Mouse (Mus musculus): ENCODE data around the gene Arhgap10. TPM values are rescaled to one million over a fixed set of nuclear protein-coding genes. Genes with fewer than 3 reads are reported as not detected.
A peak's percentile ranks its signal among the peaks of the same experiment; 100 is the strongest.

The Arhgap10 gene
- polyA plus RNA-seq, 1 experiment from 2014 or later = 11.4 TPM

DNA sequence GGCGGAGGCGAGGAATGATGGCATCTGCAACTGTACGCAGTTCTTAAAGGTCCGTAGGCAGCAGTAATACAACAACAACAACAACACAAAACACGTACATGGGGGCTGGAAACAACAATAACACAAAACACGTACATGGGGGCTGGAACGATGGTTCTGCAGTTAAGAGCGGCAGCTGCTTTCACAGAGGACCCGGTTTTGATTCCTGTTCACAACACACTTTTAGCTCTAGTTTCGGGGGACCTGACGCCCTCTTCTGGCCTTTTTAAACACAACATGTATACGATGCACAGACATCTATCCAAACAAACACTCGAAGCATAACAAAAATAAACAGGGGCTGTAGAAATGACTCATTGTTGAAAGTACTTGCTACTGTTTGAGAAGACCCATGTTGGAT is 110.9 kb downstream of the Arhgap10 start:
- Histone ChIP-seq H3K36me3 (replicated peaks) (no peaks in the 10 kb centered on the region), H3K4me1 (peaks cover 2% of the 10 kb centered on the region; the same call in 1 of the 2 replicates), H3K9ac (no peak overlapping the region), H3K27me3 (no peaks in the 10 kb centered on the region), H3K4me2 (no peak overlapping the region), H3K4me3 (replicated peaks) (no peak overlapping the region), H3K9me3 (no peaks in the 10 kb centered on the region), H3K27ac (no peak overlapping the region)
- ATAC-seq (ENCODE audit: low FRiP score) = no peak
- 77% methylated on average over 13 of the region's 13 CpGs for WGBS

DNA sequence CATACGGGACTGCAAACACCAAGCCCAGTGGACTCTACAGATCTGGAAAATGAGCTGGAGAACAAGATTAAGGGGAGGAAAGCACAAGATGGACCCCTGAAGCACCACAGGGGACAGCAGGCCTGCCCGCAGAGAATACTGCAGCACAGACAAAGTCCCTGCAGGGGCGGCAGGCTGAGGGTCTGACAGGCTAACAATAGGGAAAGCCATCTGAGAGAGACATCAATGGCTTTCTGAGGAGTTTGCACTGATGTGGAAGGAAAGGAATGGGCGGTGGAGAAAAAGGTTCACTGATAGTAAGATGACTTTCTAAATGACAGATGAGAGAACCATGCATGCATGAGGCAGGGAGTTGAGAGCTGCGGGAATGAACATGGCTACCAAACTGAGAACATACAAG is 111.3 kb downstream of the Arhgap10 start:
- WGBS = 20% methylated on average over 5 of the region's 5 CpGs
- Histone ChIP-seq H3K4me1 (peaks cover 2% of the 10 kb centered on the region; the same call in 1 of the 2 replicates), H3K27me3 (no peaks in the 10 kb centered on the region), H3K27ac (no peak overlapping the region), H3K9ac (no peak overlapping the region), H3K4me2 (no peak overlapping the region), H3K36me3 (replicated peaks) (no peaks in the 10 kb centered on the region), H3K9me3 (no peaks in the 10 kb centered on the region), H3K4me3 (replicated peaks) (no peak overlapping the region)
- no peak for ATAC-seq (ENCODE audit: low FRiP score)

DNA sequence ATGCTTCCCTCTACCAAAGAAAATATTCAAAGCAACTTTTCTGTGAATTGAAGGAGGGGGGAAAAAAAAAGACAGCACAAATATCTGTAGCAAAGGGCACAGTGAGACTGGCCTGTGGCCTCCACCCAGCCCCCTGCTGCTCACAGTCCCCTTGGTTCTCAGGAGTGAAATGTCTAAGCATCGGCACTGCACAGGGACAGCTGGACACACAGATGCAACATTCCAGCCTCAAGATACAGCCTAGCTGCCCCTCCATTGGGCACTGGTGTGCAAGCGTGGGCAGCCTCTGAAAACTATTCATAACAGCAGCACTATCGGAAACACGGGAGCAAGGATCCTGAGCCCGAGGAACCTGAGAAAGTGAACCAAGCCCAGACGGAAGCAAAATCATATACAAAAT is 113.7 kb downstream of the Arhgap10 start:
- Histone ChIP-seq H3K9ac (no peak overlapping the region), H3K4me2 (no peak overlapping the region), H3K36me3 (replicated peaks) (no peaks in the 10 kb centered on the region), H3K4me1 (peaks cover 2% of the 10 kb centered on the region; the same call in 1 of the 2 replicates), H3K9me3 (no peaks in the 10 kb centered on the region), H3K4me3 (replicated peaks) (no peak overlapping the region), H3K27ac (no peak overlapping the region), H3K27me3 (no peaks in the 10 kb centered on the region)
- no peak for ATAC-seq (ENCODE audit: low FRiP score)
- 80% methylated on average over 6 of the region's 6 CpGs for WGBS

DNA sequence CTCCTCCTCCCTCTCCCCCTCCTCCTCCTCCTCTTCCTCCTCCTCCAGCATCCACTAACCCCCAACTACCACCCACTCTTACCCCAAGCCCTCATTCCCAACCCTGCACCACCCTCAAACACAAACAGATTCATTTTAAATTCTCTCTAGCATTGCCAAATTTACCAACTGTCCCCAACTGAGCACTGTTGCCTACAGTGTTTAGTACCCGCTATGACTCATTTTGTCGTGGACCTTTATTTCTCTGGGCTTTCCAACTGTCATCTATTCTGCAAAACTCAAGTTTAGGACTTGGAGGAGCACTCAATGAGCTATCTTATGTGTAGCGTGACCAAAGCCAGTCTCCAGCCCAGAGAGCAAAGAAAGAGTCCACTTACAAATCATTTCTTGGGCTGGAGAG is 115.8 kb downstream of the Arhgap10 start:
- 91% methylated on average over 3 of the region's 3 CpGs for WGBS
- no peak overlapping the region for H3K27ac ChIP-seq
- no peak for ATAC-seq (ENCODE audit: low FRiP score)

DNA sequence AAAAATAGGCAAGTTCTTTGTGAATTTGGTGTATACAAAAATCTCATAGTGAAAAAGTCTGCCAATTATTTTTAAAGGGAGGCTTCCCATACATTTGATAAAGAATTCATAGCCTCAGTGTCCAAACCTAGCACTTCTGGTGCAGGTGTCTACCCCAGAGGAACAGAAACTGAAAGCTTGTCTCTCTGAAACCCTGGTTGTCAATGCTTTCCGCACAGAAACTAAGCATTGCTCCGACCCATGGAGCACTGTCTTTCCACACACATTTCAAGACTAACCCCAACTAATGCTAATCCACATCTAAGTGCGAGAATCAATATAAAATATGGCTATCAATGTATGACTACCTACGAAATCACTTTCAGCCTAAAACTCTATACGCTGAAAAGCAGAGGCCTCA is 116.6 kb downstream of the Arhgap10 start:
- H3K36me3 ChIP-seq (replicated peaks) = peaks cover 8% of the 10 kb centered on the region
- ATAC-seq (ENCODE audit: low FRiP score) = no peak
- WGBS = 94% methylated on average over 5 of the region's 5 CpGs
- no peak overlapping the region for H3K9ac ChIP-seq
- H3K4me1 ChIP-seq = no peaks in the 10 kb centered on the region
- no peak overlapping the region for H3K4me2 ChIP-seq
- no peak overlapping the region for H3K27ac ChIP-seq
- H3K27me3 ChIP-seq = no peaks in the 10 kb centered on the region
- H3K4me3 ChIP-seq (replicated peaks) = no peak overlapping the region
- peaks cover 11% of the 10 kb centered on the region; the same call in 1 of the 2 replicates for H3K9me3 ChIP-seq

More for the DNA sequence above, 115.8 kb downstream of the Arhgap10 start:
- Histone ChIP-seq H3K9ac (no peak overlapping the region), H3K9me3 (peaks cover 7% of the 10 kb centered on the region; the same call in 1 of the 2 replicates), H3K4me1 (peaks cover 2% of the 10 kb centered on the region; the same call in 1 of the 2 replicates), H3K27me3 (no peaks in the 10 kb centered on the region), H3K4me2 (no peak overlapping the region), H3K36me3 (replicated peaks) (peaks cover 6% of the 10 kb centered on the region), H3K4me3 (replicated peaks) (no peak overlapping the region)

DNA sequence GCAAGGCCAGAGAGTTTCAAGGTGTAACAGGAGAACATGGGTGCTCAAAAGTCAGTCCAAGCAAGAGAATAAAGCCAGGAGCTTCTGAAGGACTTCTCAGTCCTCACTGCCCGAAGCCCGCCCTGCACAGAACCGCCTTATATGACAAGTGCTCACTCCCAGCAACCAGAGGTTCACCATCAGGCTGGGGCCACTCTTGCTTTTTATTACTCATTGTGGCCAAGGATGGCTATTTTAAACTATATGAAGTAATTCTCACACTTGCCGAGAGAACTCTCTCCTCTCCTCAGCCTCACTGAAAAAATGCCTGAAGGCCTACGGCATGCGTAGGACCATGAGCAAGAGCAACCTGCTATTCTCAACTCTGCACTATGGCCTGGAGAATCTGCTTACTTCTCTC is 133.7 kb downstream of the Arhgap10 start:
- Histone ChIP-seq H3K27me3 (no peaks in the 10 kb centered on the region), H3K27ac (no peak overlapping the region), H3K4me2 (no peak overlapping the region), H3K9ac (no peak overlapping the region), H3K9me3 (no peaks in the 10 kb centered on the region), H3K4me3 (replicated peaks) (no peak overlapping the region), H3K4me1 (no peaks in the 10 kb centered on the region), H3K36me3 (replicated peaks) (no peaks in the 10 kb centered on the region)
- no peak for ATAC-seq (ENCODE audit: low FRiP score)
- WGBS = 94% methylated on average over 6 of the region's 6 CpGs

DNA sequence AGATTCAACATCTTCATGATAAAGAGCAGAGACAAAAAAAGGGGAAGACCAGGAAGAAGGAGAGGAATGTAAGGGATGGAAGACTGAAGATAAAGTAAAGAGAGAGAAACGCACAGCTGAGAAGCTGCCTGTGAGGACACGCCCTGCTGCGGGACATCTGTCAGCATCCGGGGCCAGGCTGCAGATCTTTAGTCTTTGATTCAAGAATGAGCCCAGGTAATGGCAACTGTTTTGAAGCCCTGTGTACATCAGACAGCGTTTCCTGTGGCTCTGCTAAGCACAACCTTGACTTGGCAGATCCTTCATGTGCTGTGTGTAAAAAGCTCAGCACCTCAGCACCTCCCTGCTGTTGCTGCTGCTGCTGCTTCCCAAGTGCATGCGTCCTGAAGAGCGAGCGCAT is 134.1 kb downstream of the Arhgap10 start:
- Histone ChIP-seq H3K27me3 (no peaks in the 10 kb centered on the region), H3K27ac (no peak overlapping the region), H3K4me3 (replicated peaks) (no peak overlapping the region), H3K9ac (no peak overlapping the region), H3K9me3 (no peaks in the 10 kb centered on the region), H3K36me3 (replicated peaks) (no peaks in the 10 kb centered on the region), H3K4me1 (no peaks in the 10 kb centered on the region), H3K4me2 (no peak overlapping the region)
- 92% methylated on average over 8 of the region's 8 CpGs for WGBS
- no peak for ATAC-seq (ENCODE audit: low FRiP score)

DNA sequence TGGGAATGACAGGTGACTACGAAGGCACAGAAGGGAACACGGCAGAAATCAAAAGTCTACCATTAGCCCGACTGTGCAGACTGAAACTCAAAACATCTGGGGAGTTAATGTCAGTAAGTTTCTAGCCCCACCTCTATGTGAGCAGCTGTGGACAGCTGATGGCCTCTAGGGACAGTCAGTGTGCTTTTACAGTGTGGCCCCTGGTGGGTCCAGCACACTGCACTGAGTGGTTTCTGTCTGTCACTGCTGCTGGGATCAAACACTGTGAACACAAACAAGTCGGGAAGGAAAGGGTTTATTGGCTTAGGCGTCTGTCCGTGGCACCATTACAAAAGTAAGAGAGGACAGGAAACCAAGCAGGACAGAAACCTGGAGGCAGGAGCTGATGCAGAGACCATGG is 136.9 kb downstream of the Arhgap10 start:
- Histone ChIP-seq H3K4me2 (no peak overlapping the region), H3K27ac (no peak overlapping the region), H3K4me1 (peaks cover 8% of the 10 kb centered on the region; the same call in 1 of the 2 replicates), H3K27me3 (no peaks in the 10 kb centered on the region), H3K36me3 (replicated peaks) (no peaks in the 10 kb centered on the region), H3K4me3 (replicated peaks) (no peak overlapping the region), H3K9me3 (no peaks in the 10 kb centered on the region), H3K9ac (no peak overlapping the region)
- WGBS = 72% methylated on average over 6 of the region's 6 CpGs
- ATAC-seq (ENCODE audit: low FRiP score) = no peak

DNA sequence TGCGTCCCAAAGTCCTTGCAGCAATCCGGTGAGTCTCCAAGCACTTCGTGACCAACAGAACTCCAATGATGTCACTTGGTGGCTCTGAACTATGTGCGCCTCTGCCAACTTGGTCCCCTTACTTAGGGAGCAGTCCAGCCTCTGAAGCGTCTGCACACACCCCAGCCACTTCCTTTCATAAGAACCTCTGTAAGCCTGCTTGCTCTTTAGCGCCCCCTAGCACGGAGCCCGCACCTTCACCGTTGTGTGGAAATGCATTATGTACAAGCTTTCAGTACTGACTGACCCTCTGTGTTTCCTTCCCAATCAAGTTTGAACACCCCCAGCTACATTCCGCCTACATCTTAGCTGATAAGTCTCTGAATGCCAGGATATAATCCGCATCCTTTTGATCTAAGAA is 138.5 kb downstream of the Arhgap10 start:
- 55% methylated on average over 11 of the region's 11 CpGs for WGBS
- Histone ChIP-seq H3K4me2 (no peak overlapping the region), H3K9me3 (no peaks in the 10 kb centered on the region), H3K9ac (no peak overlapping the region), H3K4me3 (replicated peaks) (no peak overlapping the region), H3K27me3 (no peaks in the 10 kb centered on the region), H3K4me1 (peaks cover 13% of the 10 kb centered on the region; the same call in 1 of the 2 replicates), H3K36me3 (replicated peaks) (no peaks in the 10 kb centered on the region), H3K27ac (no peak overlapping the region)
- peak; percentile 44; the same call in 1 of the 2 replicates for ATAC-seq (ENCODE audit: low FRiP score)

DNA sequence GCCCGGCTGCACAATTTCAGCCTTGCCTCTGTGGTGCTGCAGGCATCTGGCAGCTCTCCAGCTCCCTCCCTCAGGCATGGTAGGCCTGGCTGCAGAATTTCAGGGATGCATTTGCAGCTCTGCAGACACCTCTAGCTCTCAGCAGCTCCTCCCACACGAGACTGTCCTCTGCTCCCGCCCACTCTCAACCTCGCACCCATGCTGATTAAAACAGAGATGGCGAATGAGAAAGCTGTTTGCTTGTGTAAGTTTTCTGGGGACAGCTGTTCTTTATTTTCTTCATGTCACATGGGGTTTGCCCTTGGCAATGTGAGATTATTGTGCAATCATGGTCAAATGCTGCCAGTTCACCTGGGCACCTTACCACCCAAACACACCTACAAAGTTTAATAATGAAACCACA is 141.3 kb downstream of the Arhgap10 start:
- H3K36me3 ChIP-seq (replicated peaks) = no peaks in the 10 kb centered on the region
- H3K4me3 ChIP-seq (replicated peaks) = no peak overlapping the region
- H3K4me1 ChIP-seq = peaks cover 13% of the 10 kb centered on the region; the same call in 1 of the 2 replicates
- no peak overlapping the region for H3K9ac ChIP-seq
- no peak overlapping the region for H3K4me2 ChIP-seq
- no peaks in the 10 kb centered on the region for H3K27me3 ChIP-seq
- H3K9me3 ChIP-seq = no peaks in the 10 kb centered on the region
- WGBS = 44% methylated on average over 5 of the region's 5 CpGs
- peak; percentile 62; the same call in 1 of the 2 replicates for ATAC-seq (ENCODE audit: low FRiP score)
- no peak overlapping the region for H3K27ac ChIP-seq

DNA sequence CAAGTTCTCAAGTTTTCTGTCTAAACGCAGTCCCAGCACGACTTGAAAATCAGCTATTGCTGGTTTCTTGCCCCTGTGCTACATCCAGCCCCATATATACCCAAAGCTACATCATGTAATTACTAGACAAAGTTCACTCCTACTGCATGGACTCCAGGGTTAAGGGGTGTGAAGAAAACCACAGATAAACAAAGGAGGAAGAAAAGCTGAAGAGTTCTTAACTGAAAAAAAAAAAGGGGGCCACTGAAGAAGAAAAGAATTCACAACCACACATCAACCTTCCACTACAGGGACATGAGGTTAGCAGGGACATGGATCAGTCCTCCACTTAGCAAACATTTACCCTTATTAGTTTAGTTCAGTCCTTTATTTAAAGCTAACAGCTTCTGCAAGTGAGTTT is 141.8 kb downstream of the Arhgap10 start:
- peaks cover 13% of the 10 kb centered on the region; the same call in 1 of the 2 replicates for H3K4me1 ChIP-seq
- H3K36me3 ChIP-seq (replicated peaks) = no peaks in the 10 kb centered on the region
- no peaks in the 10 kb centered on the region for H3K9me3 ChIP-seq
- H3K27ac ChIP-seq = no peak overlapping the region
- H3K4me3 ChIP-seq (replicated peaks) = no peak overlapping the region
- 93% methylated on average over 2 of the region's 2 CpGs for WGBS
- no peak overlapping the region for H3K9ac ChIP-seq
- ATAC-seq (ENCODE audit: low FRiP score) = no peak
- no peak overlapping the region for H3K4me2 ChIP-seq
- H3K27me3 ChIP-seq = no peaks in the 10 kb centered on the region

DNA sequence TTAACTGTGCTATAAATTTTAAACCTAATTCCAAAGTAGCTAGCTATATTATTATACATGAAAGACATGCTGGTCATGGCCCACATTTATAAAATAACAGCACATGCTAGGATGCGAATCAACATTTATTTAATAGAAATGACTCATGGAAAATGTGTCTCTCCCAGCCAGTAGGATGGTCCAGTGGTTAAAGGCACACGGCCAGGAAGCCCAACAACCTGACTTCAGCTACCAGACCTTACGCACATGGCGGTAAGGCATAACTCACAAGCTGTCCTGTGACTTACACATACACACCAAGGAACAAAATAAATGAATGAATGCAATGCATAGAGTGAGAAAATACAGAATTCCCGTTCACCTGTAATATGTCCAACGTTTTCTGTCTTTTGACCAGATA is 146.7 kb downstream of the Arhgap10 start:
- Histone ChIP-seq H3K27me3 (no peaks in the 10 kb centered on the region), H3K36me3 (replicated peaks) (no peaks in the 10 kb centered on the region), H3K4me3 (replicated peaks) (no peak overlapping the region), H3K4me2 (no peak overlapping the region), H3K27ac (no peak overlapping the region), H3K9ac (no peak overlapping the region), H3K9me3 (no peaks in the 10 kb centered on the region), H3K4me1 (peaks cover 12% of the 10 kb centered on the region; the same call in 1 of the 2 replicates)
- WGBS = 97% methylated on average over 6 of the region's 6 CpGs
- ATAC-seq (ENCODE audit: low FRiP score) = no peak

DNA sequence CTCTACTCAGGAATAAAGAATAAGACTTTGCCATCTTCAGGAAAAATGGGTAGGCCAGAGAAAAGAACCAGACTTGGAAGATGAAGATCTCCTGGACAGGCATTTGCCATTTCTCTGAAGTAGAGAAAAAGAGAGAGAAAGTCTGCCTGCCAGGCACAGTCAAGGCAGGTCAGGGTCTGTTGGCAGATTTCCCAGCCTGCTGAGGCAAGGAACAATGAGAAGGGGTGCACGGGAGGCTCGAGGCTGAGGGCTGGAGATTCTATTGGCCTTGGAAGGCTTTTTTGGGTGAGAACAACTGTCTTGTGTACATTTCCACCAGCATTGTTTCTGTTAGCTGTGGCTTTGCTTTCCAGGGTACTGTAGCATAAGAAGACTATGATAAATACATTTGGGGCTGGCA is 147.4 kb downstream of the Arhgap10 start:
- H3K9ac ChIP-seq = no peak overlapping the region
- ATAC-seq (ENCODE audit: low FRiP score) = peak; percentile 59; the same call in 1 of the 2 replicates
- H3K9me3 ChIP-seq = no peaks in the 10 kb centered on the region
- H3K27me3 ChIP-seq = no peaks in the 10 kb centered on the region
- no peaks in the 10 kb centered on the region for H3K36me3 ChIP-seq (replicated peaks)
- WGBS = 24% methylated on average over 2 of the region's 2 CpGs
- H3K4me3 ChIP-seq (replicated peaks) = no peak overlapping the region
- no peak overlapping the region for H3K4me2 ChIP-seq
- H3K27ac ChIP-seq = 0 out of 2 replicates have a peak overlapping the region, but pooled peaks have one; percentile 0
- H3K4me1 ChIP-seq = 0 out of 2 replicates have a peak, but pooled peaks cover 7% of the 10 kb centered on the region

Measured in forebrain, embryonic 12.5 days (tissue).